Mouse (Mus musculus): ENCODE measurements at regions not wholly inside any gene's neighbourhood (a gene's known extent, or its start where the extent isn't known, plus 50 kb on each side); places are given as distances from the start of the nearest gene placed in this dataset.

- no peak for TF ChIP-seq POLR2A (IDR thresholded peaks at IDR 0.05; ENCODE audit: insufficient read depth, low read length)
- TF ChIP-seq CTCF (IDR thresholded peaks at IDR 0.05; ENCODE audit: low read depth, low read length), result no peak
- TF ChIP-seq EP300 (IDR thresholded peaks at IDR 0.05; ENCODE audit: insufficient read depth, low read depth, low read length), result no peak
These were observed 162.1 kb downstream of the Ice1 start for GRCm38 (mm10) chr13:70475366-70475765.

Data from ES-Bruce4 (cell line).